Mouse (Mus musculus) thymus, adult 18-20 months (tissue): ENCODE data around the gene Emp3.
"Not testable (repeated sequence)": the region's sequence is repeated elsewhere in the genome, so short reads cannot be mapped to it uniquely, and the experiment has no call there.

Experiments used
- DNase-seq, 2 experiments: peaks; one replicate each; pipeline ENCODE4 v3.0.0; 2022; ENCODE audit warnings: mixed read lengths in 2 of 2

The Emp3 gene

GRCm38 (mm10) chr7:45915011-45915410, 6.2 kb downstream of the Emp3 start:
- DNase-seq, result no peak

- DNase-seq, result no peak
Measured at GRCm38 (mm10) chr7:45914067-45914466, 7.1 kb downstream of the Emp3 start.

GRCm38 (mm10) chr7:45909145-45909544, 12.1 kb downstream of the Emp3 start:
- DNase-seq, result no peak

- no peak for DNase-seq
Measured at GRCm38 (mm10) chr7:45908384-45908783, 12.8 kb downstream of the Emp3 start.

GRCm38 (mm10) chr7:45906622-45907021, 14.6 kb downstream of the Emp3 start:
- DNase-seq, result no peak

- DNase-seq, result no peak
Measured at GRCm38 (mm10) chr7:45902481-45903002, 18.7 kb downstream of the Emp3 start.

- DNase-seq, result no peak
Measured at GRCm38 (mm10) chr7:45901562-45901961, 19.6 kb downstream of the Emp3 start.

- peak in 1 of 2 experiments; percentile 26 for DNase-seq
Measured at GRCm38 (mm10) chr7:45898125-45898524, 23.1 kb downstream of the Emp3 start.

GRCm38 (mm10) chr7:45897258-45897757, 23.9 kb downstream of the Emp3 start:
- peak; percentile 30 to 64 for DNase-seq

- DNase-seq, result peak; percentile 88 to 95
Measured at GRCm38 (mm10) chr7:45896517-45897257, 24.5 kb downstream of the Emp3 start, which contains the start of the genes Syngr4 and Tmem143. Gene Syngr4 (minus strand): TSS chr7:45896714. Gene Tmem143 (plus strand): TSS chr7:45896941.

GRCm38 (mm10) chr7:45895931-45896516, 25.2 kb downstream of the Emp3 start:
- DNase-seq, result peak in 1 of 2 experiments; percentile 21

GRCm38 (mm10) chr7:45892651-45893050, 28.6 kb downstream of the Emp3 start:
- peak in 1 of 2 experiments; percentile 2 for DNase-seq

GRCm38 (mm10) chr7:45887246-45887645, 34.0 kb downstream of the Emp3 start:
- DNase-seq, result peak in 1 of 2 experiments; percentile 2

GRCm38 (mm10) chr7:45881011-45881410, 40.2 kb downstream of the Emp3 start:
- DNase-seq, result no peak

GRCm38 (mm10) chr7:45880531-45880930, 40.7 kb downstream of the Emp3 start:
- DNase-seq, result no peak

- DNase-seq, result not testable (repeated sequence)
Measured at GRCm38 (mm10) chr7:45878278-45878677, 42.9 kb downstream of the Emp3 start, which contains the start of gene Grin2d. Gene Grin2d (minus strand): TSS chr7:45878378.

GRCm38 (mm10) chr7:45876895-45877294, 44.3 kb downstream of the Emp3 start:
- DNase-seq, result no peak

- peak; percentile 38 to 43 for DNase-seq
Measured at GRCm38 (mm10) chr7:45873061-45873947, 47.9 kb downstream of the Emp3 start.

- peak; percentile 79 to 80 for DNase-seq
Measured at GRCm38 (mm10) chr7:45872624-45873023, 48.6 kb downstream of the Emp3 start, which contains the start of gene Kdelr1. Gene Kdelr1 (plus strand): TSS chr7:45872772.

GRCm38 (mm10) chr7:45870282-45871058, 50.7 kb downstream of the Emp3 start:
- DNase-seq, result no peak

- no peak for DNase-seq
Measured at GRCm38 (mm10) chr7:45869787-45870186, 51.4 kb downstream of the Emp3 start.
